Mouse (Mus musculus) megakaryocyte, embryonic 14.5 days (primary cell): ENCODE data around the gene Tnfsfm13. TPM values are rescaled to one million over a fixed set of nuclear protein-coding genes. Genes with fewer than 3 reads are reported as not detected.

Experiments used
- H3K27me3 ChIP-seq: replicated peaks from 2 replicates; pipeline ENCODE3; 2012; ENCODE audit warnings: inconsistent platforms
- H3K36me3 ChIP-seq: replicated peaks from 2 replicates; pipeline ENCODE3; 2012; ENCODE audit warnings: low read length, inconsistent platforms, mixed read lengths
- H3K4me1 ChIP-seq: 2 replicates; pipeline ENCODE4 v1.6.1; 2012; ENCODE audit warnings: inconsistent platforms
- H3K4me3 ChIP-seq: replicated peaks from 2 replicates; pipeline ENCODE3; 2012; ENCODE audit warnings: moderate library complexity, mild to moderate bottlenecking, inconsistent platforms
- H3K9me3 ChIP-seq: 2 replicates; pipeline ENCODE4 v1.6.1; 2012; ENCODE audit warnings: inconsistent platforms
- FLI1 ChIP-seq: IDR thresholded peaks from 2 replicates; pipeline ENCODE4 v1.6.1; 2012; ENCODE audit warnings: low read length, inconsistent platforms, mixed read lengths
- GATA1 ChIP-seq: IDR thresholded peaks from 3 replicates; pipeline ENCODE4 v1.6.1; 2012; ENCODE audit warnings: mixed read lengths, low read length, inconsistent platforms, borderline replicate concordance
- polyA plus RNA-seq: library from polyadenylated mRNA; stranded (reverse); fragments of >175 nt; gene quantifications from 2 replicates; pipeline ENCODE4 v1.2.3, GENCODE M21; 2012; ENCODE audit warnings: low replicate concordance; ENCODE audit not compliant: insufficient read depth

Gene Tnfsfm13
- polyA plus RNA-seq, 1 experiment: 2.5 TPM

GRCm38 (mm10) chr11:69692863-69693262 lies 3.0 kb downstream of the Tnfsfm13 start:
- Histone ChIP-seq H3K4me3 (no peak overlapping the region), H3K9me3 (no peaks in the 10 kb centered on the region), H3K27me3 (peaks cover 6% of the 10 kb centered on the region), H3K36me3 (no peaks in the 10 kb centered on the region), H3K4me1 (peaks cover 65% of the 10 kb centered on the region)
- no peak for TF ChIP-seq FLI1
- TF ChIP-seq GATA1: no peak

- Histone ChIP-seq H3K9me3 (no peaks in the 10 kb centered on the region), H3K4me3 (peak overlapping the region; percentile 74), H3K27me3 (peaks cover 6% of the 10 kb centered on the region), H3K4me1 (peaks cover 65% of the 10 kb centered on the region), H3K36me3 (no peaks in the 10 kb centered on the region)
- no peak for TF ChIP-seq FLI1
- no peak for TF ChIP-seq GATA1
These were observed 3.6 kb downstream of the Tnfsfm13 start for GRCm38 (mm10) chr11:69692196-69692811.

DNA sequence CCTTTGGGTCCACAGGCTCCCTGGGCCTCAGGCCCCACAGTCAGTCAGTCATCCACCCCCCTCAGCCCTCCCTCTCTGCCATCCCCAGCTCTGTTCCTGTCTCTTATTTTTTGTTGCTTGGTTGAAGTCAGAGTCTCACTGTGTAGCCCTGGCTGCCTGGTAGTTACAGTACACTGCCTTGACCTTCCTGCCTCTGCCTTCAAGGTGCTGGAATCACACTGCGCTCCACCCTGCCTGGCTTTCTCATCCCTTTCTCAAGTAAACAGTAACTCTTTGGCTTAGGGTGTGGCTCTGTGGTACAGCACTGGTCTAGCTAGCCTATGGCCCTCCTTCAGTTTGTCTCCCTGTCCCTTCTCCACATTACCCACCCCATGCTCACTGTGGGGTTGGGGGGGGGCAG lies 6.0 kb downstream of the Tnfsfm13 start:
- Histone ChIP-seq H3K36me3 (no peaks in the 10 kb centered on the region), H3K27me3 (peaks cover 7% of the 10 kb centered on the region), H3K4me3 (no peak overlapping the region), H3K4me1 (peaks cover 72% of the 10 kb centered on the region), H3K9me3 (no peaks in the 10 kb centered on the region)
- no peak for TF ChIP-seq FLI1
- no peak for TF ChIP-seq GATA1

GRCm38 (mm10) chr11:69687061-69687460 lies 8.8 kb downstream of the Tnfsfm13 start:
- TF ChIP-seq FLI1: no peak
- no peak for TF ChIP-seq GATA1
- Histone ChIP-seq H3K27me3 (peaks cover 15% of the 10 kb centered on the region), H3K4me1 (peaks cover 73% of the 10 kb centered on the region), H3K36me3 (no peaks in the 10 kb centered on the region), H3K4me3 (no peak overlapping the region), H3K9me3 (no peaks in the 10 kb centered on the region)

- H3K27me3 ChIP-seq: peaks cover 15% of the 10 kb centered on the region
- TF ChIP-seq GATA1 (no peak), FLI1 (no peak)
- H3K4me3 ChIP-seq: no peak overlapping the region
- H3K4me1 ChIP-seq: peaks cover 66% of the 10 kb centered on the region
- no peaks in the 10 kb centered on the region for H3K36me3 ChIP-seq
- H3K9me3 ChIP-seq: no peaks in the 10 kb centered on the region
These were observed 9.5 kb downstream of the Tnfsfm13 start for GRCm38 (mm10) chr11:69686377-69686776.

DNA sequence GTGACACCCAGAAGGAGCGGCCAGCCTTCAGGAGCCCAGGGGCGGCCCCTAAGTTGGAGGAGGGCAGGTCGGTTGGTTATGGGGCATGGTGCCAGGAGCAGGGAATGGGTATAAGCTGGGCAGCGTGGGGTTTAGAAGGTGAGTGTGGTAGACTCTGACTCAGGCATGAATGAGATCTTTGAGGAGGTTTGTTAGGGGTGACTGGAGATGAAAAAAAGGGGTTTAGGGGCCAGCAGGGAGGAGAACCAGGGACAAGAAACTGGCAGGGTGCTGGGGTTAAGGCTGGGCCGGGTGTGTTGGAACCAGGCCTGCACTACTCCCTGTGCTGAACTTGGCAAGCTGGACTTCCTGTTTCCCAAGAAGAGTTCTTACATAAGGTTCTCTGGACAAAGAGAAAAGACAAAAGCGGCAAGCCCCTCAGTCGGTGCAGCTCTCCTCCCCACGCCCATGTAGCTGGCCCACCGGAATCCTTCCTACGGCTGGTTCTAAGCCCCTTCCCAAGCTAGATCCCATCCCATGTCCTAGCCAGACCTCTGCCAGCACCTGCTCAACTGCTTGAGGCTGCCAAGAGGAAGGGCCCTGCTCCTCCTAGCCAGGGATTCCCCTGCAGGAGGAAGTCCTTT lies 10.3 kb downstream of the Tnfsfm13 start, which contains the start of gene Tnfsf13:
TSS of gene Tnfsf13 (minus strand) at position 259 of the 623 bp plus-strand sequence.
- no peak for TF ChIP-seq FLI1
- no peak for TF ChIP-seq GATA1
- peaks cover 15% of the 10 kb centered on the region for H3K27me3 ChIP-seq
- no peaks in the 10 kb centered on the region for H3K36me3 ChIP-seq
- H3K4me1 ChIP-seq: peaks cover 64% of the 10 kb centered on the region
- H3K4me3 ChIP-seq: no peak within 1 kb of the TSS
- no peaks in the 10 kb centered on the region for H3K9me3 ChIP-seq

DNA sequence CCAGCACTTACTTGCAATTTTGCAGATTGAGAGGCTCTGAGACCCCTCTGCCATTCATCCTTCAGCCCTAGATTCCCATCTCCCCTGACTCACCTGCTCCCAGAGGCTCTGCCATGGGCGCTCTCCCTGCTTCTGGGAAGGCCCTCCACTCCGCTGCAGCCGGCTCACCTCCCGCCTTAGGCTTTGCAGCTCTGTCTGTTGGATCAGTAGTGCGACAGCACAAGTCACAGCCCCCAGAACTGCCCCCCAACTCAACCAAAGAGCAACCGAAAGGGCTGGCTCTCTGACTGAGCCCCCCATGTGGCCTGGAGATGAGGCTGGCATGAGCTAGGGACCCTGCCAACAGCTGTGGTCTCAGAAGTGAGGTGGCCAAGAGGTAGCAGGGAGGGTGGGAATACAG lies 11.0 kb downstream of the Tnfsfm13 start:
- peaks cover 15% of the 10 kb centered on the region for H3K27me3 ChIP-seq
- no peak overlapping the region for H3K4me3 ChIP-seq
- TF ChIP-seq FLI1: no peak
- no peak for TF ChIP-seq GATA1
- H3K9me3 ChIP-seq: no peaks in the 10 kb centered on the region
- peaks cover 6% of the 10 kb centered on the region for H3K36me3 ChIP-seq
- peaks cover 65% of the 10 kb centered on the region for H3K4me1 ChIP-seq

- Histone ChIP-seq H3K36me3 (peaks cover 12% of the 10 kb centered on the region), H3K4me1 (peaks cover 64% of the 10 kb centered on the region), H3K4me3 (peak overlapping the region; percentile 3), H3K27me3 (peaks cover 15% of the 10 kb centered on the region), H3K9me3 (no peaks in the 10 kb centered on the region)
- no peak for TF ChIP-seq FLI1
- TF ChIP-seq GATA1: no peak
These were observed 11.7 kb downstream of the Tnfsfm13 start for GRCm38 (mm10) chr11:69684128-69684745.

- TF ChIP-seq GATA1: no peak
- TF ChIP-seq FLI1: no peak
- Histone ChIP-seq H3K36me3 (peaks cover 17% of the 10 kb centered on the region), H3K27me3 (peaks cover 15% of the 10 kb centered on the region), H3K9me3 (no peaks in the 10 kb centered on the region), H3K4me1 (peaks cover 61% of the 10 kb centered on the region), H3K4me3 (no peak overlapping the region)
These were observed 12.3 kb downstream of the Tnfsfm13 start for GRCm38 (mm10) chr11:69683576-69683975.
